Mouse (Mus musculus) thymus, postnatal 14 days (tissue): ENCODE results near the gene Rab42.
"Not testable (repeated sequence)": the region's sequence is repeated elsewhere in the genome, so short reads cannot be mapped to it uniquely, and the experiment has no call there.

Experiments
- DNase-seq: peaks from one replicate; pipeline ENCODE4 v3.0.0; 2021

The Rab42 gene

DNA sequence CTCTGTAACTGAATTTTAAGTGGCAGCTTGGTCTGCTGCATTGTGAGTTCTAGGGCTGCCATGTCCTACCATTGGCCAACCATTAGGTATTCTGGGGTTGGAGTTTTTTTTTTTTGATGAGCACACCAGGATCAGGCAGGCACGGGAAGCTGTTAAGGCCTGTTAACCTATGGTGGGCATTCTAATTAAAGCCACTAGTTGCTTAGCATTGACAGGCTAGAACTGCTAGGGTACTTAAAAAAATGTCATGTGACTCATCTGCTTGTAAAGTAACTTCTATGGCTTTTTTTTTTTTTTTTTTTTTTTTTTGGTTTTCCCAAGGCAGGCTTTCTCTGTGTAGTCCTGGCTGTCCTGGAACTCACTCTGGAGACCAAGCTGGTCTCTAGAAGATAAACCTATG, 8.0 kb upstream of the Rab42 start:
- DNase-seq: no peak

DNA sequence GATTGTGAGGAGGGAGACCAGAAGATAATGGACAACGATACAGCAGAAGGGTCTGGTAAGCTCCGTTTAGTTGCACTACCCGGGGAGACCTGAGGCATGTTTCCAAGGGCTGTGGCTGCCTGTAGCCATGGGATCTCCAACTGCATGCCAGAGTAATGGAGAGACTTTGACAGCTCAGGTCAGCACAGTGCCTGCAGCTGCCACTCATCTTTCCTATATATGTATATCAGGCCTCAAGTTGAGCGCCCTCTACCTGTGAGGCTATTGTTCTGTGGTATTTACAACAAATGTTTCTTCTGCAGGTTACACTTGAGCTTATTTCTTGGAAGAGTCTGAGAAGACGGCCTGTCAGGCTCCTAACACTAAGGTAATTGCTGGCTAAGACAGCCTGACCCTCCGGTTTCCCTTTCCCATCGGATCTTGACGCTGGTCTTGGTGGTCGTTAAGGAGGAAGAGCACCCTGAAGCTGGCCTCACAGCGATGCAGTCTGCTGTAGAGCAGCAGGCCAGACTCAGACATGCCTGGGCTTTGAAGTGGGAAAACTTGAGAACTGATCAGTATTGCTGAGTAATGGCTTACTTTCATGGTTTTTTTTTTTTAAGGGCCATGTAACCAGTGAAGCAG, 6.8 kb upstream of the Rab42 start:
- peak; percentile 83 for DNase-seq

DNA sequence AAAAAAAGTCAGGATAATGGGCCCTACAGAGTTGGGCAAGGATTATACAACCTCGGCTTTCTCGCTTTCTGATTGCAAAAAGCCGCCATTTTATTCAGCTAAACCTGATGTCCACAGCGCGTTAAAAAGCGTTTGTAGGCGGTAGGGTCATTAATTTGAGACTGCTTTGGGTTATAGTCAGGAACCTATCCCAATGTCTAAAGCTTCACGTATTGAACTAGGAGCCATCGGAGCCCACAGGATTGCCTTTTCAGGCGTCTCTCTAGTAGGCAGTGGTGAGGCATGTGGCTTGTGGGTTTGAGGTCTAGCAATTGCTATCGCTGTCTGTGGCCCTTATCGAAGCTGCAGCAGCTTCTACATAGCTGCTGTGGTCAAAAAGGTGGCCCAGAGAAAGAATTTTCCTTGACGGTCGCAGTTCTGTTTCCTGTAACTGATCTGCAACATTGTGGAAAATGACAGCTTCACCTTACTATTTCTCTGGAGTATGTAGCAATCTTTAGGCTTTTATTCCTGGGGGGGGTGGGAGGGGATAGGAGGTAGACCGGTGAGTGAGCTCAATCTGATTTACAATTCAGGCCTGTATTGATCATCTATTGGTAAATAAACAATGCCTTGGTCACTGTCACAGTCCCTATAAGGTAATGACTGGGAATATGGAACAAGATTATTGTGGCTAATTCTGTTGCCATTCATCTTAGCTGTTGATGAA, 6.1 kb upstream of the Rab42 start:
- DNase-seq: peak; percentile 21

DNA sequence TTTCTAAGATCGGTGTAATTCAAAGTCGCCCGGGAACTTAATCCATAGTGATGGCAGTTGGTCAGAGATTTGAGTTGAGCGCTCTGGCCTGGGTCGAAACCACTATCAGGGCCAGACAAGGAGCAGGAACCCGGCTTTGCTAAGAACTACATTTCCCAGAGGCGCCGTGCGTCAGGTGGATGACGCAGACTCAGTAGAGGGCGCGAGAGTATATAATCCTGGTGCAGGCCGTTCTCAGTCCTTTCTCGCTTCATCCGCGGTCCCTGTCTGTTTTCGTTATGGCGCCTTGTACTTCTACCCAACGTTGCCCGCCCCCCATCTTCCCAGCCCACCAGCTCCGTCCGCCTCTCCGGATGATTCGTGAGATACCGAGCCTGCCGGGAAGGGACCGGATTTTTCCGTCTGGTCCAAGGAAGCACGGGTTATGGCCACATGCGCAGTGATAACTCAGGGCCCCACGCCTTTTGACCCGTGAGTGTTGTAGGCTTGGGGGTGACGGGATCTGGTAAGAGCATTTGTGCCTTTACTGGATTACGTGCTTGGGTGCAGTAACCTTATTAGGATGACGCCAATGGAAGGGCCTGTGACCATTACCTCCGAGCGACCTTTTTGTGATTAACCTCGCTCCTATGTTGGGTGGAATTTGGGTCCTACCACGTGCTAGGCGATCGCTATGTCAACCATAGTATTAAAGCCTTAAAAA, 5.4 kb upstream of the Rab42 start:
- DNase-seq: peak; percentile 92

DNA sequence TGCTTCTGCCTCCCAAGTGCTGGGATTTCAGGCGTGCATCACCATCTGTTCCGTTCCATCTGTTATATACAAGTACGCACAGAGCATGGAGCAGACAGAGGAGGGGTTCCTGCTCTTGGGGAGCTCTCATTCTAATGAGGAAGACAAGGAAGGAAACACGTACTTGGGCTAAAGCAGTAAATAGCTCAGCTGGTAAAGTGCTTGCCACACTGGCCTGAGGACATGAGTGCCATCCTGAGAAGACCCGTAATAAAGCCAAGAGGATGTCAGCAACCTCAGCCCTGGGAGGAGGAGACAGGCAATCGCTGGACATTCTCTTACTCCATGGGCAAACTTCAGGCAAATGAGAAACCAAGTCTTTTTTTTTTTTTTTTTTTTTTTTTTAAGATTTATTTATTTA, 2.8 kb upstream of the Rab42 start:
- no peak for DNase-seq

DNA sequence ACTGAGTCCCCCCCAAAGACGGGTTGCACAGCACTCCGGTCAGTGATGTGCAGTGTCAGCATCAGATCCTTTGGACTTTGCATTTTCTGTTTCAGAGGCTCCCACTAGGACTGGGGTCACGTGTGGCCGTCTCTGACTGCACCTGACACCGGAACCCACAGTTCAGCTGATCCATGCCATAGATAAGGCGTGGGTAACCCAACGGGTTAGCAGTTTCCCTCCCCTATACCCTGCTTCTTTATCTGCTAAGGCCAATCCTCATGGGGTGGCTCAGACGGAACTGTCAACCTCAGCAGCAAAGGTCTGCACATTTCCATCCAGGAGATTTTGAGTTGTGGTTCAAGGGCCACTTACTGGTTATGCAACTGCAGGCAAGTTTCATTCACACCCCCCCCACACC, 2.1 kb upstream of the Rab42 start:
- no peak for DNase-seq

DNA sequence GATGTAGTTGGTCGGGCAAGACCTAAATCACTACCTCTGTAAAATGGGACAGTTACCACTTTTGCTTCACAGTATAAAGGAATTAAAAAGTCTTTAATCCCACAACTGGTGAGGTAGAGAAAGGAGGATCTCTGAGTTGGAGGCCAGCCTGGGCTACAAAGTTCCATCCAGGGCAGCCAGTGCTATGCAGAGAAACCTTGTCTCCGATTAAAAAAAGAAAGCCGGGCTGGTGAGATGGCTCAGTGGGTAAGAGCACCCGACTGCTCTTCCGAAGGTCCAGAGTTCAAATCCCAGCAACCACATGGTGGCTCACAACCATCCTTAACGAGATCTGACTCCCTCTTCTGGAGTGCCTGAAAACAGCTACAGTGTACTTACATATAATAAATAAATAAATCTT, 299 bp upstream of the Rab42 start:
- not testable (repeated sequence) for DNase-seq

DNA sequence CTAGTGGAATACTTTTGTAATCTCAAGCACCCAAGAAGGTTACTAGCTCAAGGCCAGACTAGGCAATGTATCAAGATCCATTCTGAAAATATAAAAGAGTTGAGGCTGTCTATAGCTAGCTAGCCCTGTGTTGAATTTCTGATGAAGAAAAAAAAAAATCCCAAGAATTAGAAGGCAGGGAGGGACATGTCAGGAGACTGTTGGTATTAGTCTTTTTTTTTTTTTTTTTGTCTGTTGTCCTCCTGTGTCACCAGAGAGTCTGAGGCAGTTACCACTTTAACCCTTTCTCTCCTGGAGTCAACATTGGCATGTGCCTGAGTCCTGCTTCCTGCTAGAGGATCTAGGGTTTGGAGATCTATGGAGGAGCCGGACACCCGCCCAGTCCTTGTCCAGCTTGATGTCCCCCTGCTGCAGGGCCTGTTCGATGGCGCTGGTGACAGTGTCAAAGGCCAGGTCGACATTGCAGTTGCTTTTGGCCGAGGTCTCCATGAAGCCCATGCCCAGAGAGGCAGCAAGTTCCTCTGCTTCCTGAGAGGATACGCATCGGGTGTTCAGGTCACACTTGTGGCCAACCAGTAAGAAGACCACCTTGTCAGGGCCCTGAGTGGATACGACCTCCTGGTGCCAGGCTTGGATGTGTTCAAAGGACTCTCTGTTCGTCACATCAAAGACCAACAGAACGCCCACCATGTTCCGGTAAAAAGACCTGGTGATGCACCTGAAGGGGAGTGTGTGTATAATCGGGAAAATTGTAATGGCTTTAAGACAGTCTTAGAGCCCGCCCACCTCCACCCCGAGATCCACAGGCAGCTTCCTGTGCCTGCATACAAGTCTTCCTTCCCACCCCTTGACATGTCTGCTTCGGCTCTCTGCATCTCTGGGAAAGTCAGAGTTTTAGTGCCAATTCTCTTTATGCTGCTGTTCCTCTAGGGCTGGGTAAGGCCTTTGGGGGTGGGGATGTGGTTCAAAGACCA, 933 bp downstream of the Rab42 start:
- DNase-seq: no peak

DNA sequence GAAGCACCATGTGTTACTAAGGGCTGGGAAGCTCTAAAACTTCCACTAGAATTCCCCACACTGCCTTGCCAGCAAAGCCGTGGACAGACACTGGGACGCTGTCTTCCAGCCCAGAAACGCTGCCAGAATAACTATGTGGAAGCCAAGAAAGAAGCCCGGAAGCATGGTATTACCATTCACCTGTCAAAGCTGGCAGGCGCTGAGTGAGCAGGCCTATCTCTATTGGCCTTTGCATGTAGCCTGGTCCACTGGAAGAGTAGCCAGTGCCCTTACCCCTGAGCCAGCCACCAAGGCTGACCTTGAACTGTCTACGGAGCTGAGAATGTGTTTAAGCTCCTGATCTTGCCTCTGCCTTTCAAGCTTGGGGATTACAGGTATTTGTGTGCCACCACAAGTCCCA, 1.7 kb downstream of the Rab42 start:
- DNase-seq: no peak

DNA sequence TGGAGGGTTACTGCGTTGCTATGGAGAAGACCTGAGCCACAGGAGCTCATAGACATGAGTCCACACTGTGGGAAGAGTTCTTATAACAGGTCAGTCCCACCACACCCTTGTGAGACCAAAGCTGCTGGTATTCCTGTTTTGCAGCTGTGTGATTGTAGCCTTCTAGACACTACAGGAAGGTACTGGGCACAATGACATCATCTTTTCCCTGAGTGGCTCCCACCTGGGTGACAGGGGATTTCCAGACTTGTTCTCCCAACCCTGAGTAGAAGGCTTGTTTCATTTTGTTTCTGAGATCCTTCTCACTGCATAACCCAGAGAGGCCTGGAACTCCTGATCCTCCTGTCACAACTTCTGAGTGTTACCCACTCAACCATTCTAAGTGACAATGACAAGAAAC, 3.3 kb downstream of the Rab42 start:
- no peak for DNase-seq

DNA sequence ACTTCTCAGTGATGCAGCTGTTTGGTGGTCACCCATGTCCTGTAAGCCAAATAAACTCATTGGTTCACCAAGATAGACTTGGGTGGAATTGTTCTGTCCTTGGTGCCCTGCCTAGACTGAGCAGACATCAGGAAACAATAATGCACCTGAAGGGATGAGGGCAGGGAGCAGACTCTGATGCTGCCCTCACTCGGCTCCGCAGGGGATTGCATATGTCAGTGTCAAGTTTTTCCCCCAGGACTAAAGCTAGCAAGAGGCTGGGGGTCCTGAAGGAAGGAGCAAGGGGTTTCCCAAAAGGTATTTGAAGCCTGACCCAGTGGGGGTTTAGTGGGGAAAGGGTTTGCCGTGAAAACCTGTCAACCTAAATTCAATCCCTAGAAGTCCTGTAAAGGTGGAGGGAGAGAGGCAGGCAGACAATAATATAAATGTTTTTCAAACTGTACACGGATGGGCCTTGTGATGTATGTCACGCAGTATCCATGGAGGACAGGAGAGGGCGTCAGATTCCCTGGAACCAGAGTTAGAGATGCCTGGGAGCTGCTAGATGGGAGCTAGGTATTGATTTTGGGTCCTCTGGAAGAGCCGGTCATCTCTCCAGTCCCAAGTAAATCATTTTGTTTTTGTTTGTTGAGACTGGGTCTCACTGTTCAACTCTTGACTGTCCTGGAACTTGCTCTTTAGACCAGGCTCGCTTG, 7.3 kb downstream of the Rab42 start:
- no peak for DNase-seq

DNA sequence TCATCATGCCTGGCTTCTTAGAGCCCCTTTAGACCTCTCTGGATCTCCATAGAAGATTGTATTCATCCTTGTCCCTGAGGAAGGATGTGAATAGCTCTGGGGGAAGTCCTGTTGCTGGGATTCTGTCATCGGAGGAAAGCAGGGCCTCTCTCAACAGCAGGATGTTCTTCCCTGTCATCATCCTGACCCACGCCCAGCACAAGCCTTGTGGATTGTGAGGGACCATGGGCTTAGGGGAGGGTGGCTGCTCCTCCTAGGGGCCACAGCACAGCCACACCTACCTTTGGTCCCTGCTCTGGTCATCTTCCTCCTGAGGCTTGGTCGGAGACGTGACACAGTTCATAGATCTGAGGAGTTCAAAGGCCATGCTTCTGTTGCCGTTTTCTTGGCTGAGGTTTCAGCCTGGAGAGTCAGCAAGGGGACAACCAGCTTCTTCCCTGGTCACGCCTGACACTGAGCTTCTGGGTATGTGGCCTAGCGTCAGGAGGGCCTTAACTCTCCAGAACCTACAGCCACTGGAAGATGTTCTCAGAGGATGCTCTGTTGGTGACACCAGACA, 9.4 kb downstream of the Rab42 start:
- DNase-seq: no peak

DNA sequence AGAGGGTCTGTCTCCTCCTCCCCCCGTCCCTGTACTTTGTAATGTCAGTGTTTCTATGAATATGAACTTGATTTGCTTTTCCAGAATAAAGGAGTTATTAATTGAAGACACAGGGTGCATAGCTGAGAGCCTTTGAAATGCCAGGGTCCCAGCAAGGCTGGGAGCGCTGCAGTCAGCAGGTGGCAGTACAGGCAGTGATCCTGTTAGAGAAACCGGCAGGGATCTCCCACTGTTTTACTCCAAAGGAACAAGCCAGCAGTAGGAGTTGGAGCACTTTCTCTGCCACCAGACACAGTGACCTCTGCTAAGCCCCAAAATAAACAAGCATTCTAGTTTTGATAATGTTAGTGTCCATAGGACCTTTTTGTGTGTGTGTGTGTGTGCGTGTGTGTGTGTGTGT, 10.2 kb downstream of the Rab42 start:
- DNase-seq: no peak

DNA sequence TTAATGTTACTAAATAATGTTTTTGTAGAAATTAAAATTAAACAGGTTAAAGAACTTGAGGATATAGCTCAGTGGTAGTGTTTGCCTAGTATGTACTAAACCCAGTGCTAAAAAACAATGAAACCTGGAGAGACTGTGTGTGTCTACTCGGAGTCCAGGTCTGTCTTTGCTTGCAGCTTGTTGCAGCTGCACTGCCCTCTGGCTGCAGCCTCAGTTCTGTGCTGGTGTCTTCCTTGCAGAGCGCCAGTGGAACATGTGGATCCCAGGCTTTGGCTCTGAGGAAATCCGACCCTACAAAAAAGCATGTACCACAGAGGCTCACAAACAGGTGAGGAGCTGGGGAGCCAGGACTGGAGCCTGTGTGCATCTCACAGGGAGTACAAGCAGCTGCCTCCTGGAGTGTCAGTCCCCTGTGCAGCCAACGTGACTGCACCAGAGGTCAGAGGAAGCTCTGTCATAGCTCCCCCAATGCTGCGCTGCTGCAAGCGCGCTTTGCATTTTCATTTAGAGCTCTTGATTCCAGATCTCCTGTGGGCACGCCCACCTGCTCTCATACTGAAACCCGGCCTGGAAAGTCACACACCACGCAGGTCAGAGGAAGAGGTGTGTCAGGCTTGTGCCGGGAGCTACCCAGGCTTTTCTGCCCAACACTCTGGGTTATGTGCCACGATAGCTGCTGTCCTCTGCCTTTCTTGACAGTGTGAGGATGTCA, 11.4 kb downstream of the Rab42 start:
- no peak for DNase-seq

DNA sequence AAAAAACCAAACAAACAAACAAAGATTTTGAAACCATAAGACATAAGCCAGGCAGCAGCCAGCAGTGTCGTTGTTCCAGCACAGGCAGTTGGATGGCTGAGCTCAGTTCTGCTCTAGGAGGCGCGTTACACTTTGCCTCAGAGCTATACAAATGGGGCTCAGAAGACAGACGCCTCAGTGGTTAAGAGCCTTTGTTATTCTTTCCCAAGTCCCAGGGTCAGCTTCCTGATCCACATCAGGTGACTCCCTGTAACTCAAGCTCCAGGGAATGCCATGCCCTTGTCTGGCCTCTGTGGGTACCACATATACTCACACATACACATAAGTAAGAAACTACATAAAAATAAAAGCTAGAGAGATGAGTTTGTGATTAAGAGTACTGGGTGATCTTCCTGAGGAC, 12.1 kb downstream of the Rab42 start:
- no peak for DNase-seq

DNA sequence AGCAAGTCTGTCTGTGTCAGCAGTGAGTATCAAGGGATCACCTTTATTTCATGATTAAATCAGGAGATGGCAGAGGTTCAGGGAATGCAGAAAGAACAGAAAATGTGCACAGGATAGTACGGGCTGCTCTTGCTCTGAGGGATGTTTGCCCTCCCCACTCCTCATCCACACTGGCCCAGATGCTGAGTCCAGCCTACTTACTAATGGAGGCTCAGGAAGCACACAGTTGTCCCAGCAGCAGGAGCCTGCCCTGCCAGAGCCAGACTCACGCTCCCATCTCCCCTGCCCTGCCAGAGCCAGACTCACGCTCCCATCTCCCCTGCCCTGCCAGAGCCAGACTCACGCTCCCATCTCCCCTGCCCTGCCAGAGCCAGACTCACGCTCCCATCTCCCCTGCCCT, 14.3 kb downstream of the Rab42 start:
- DNase-seq: not testable (repeated sequence)

DNA sequence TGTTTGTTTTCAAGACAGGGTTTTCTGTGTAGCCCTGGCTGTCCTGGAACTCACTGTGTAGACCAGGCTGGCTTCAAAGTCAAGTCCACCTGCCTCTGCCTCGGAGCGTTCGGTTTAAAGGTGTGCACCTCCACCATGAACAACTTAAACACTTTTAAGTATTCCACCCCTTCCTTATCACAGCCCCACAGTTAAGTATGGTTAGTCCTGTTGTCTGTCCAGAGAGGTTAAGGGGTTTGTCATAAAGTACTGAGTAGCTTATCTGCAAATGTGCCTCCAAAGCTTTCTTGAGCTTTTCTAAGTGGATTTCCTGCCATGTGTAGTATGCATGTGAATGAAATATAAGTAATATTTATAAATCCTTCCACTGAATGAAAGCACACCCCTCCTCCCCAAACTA, 27.2 kb downstream of the Rab42 start:
- no peak for DNase-seq

DNA sequence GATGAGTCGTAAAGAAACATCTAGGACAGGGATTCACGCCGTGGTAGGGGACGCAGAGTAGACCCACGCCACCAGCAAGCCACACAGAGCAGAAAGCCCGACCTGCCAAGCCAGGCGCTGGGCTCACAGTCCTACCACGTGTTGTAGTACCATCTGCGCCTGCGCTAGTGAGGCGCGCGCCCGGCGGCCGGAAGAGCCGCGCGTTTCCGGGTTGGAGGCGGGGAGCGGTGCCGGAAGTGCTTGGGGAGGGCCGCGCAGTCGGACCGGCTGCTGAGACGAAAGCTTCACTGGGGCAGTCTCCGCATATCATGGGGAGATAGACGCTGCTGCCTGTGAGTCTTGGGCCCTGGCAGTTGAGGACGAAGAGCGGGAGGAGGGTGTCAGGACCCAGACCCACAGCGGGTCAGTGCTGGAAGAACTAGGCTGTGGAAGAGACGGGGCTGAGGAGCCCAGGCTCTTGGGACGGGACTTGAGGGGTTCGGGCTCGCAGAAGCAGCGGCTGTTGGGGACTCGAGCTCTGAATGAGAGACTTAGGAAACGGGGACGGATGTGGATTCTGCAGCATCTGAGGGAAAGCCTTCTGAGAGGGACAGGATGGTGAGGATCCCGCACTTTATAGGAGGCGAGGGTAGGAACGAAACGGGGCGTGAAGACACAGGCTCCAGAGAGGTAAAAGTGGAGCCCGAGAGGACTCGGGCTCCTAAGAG, 28.9 kb downstream of the Rab42 start, which contains the start of gene Taf12:
Taf12 (plus strand) TSS at position 220 of the 707 bp plus-strand sequence.
- DNase-seq: peak; percentile 94

DNA sequence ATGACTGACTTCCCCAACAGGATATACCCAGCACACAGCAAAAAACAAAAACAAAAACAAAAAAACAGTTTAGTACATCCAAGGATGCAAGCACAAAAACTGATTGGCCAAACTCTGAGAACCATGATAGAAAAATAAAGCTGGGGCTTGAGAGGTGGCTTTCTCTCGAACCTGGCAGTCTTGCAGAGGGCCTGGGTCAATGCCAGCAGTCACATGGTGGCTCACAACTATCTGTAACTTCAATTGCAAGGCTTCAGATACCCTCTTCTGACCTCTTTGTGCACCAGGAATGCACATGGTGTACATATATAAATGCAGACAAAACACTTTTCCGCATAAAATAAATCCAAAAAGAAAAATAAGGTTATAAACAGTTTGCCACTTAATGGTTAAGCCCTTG, 30.0 kb downstream of the Rab42 start:
- no peak for DNase-seq

DNA sequence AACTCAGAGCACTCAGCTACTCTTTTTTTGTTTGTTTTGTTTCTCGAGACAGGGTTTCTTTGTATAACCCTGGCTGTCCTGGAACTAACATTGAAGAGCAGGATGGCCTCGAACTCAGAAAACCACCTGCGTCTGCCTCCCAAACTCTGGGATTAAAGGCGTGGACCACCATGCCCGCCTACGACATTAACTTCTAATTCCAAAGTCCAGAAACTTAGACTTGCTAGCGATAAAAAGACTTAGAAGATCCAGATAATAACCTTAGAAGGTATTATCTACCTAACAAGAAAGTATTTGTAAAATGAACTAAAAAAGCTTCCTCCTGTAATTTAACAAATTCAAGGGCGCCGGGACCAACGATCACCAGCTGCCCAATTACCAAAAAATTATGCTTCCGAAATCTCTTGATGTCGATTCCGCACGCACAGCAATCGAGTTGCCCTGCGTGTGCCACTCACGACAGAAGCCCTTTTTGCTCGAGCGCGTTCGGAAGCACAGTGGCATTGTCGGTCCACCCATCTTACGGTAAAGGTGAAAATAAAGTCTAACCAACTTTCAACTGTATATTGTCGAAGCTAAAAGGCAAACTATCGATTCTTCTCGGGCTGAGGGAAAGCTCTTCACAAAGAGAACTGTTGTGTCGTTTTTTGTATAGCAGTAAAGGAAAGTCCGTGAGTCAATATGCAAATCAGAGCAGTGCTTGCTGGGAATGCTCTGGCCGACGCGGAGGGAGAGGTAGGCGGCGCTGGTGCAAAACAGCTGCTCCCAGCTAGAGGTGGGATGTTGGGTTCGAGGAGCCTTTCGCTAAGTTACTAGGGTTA, 33.2 kb downstream of the Rab42 start:
- DNase-seq: peak; percentile 90
